Mouse (Mus musculus) G1E (cell line): Measurements from ENCODE around the gene Kcna10. TPM values are rescaled to one million over a fixed set of nuclear protein-coding genes. Genes with fewer than 3 reads are reported as not detected.

Source experiments
- ATAC-seq: 2 replicates; pipeline ENCODE4 v1.8.0; 2016; ENCODE audit warnings: mild to moderate bottlenecking; ENCODE audit not compliant: insufficient number of reproducible peaks, poor library complexity, low FRiP score, severe bottlenecking; ENCODE audit errors: extremely low read depth
- DNase-seq: peaks from one replicate; pipeline ENCODE4 v3.0.0; 2012; ENCODE audit warnings: low spot score
- H3K27me3 ChIP-seq: 2 replicates; pipeline ENCODE4 v1.6.1; 2012; ENCODE audit warnings: mild to moderate bottlenecking, low read length, inconsistent platforms; ENCODE audit not compliant: insufficient read depth
- H3K36me3 ChIP-seq: replicated peaks from 2 replicates; pipeline ENCODE3; 2012; ENCODE audit warnings: mild to moderate bottlenecking, inconsistent platforms
- H3K4me1 ChIP-seq: 2 replicates; pipeline ENCODE4 v1.6.1; 2012; ENCODE audit warnings: low read depth, low read length, inconsistent platforms, mixed read lengths; ENCODE audit not compliant: insufficient read depth
- H3K4me3 ChIP-seq: 2 replicates; pipeline ENCODE4 v1.5.1; 2012; ENCODE audit warnings: low read depth, mild to moderate bottlenecking, inconsistent platforms, low read length, moderate library complexity, mixed read lengths
- H3K9me3 ChIP-seq: replicated peaks from 2 replicates; pipeline ENCODE4 v1.6.1; 2012; ENCODE audit warnings: inconsistent platforms
- CTCF ChIP-seq: IDR thresholded peaks from 2 replicates; pipeline ENCODE4 v1.5.1; 2012; ENCODE audit warnings: low read depth, low read length, inconsistent platforms, mixed read lengths
- GATA1 ChIP-seq: IDR thresholded peaks from 2 replicates; pipeline ENCODE4 v1.6.1; 2012; ENCODE audit warnings: borderline replicate concordance, low read length, inconsistent platforms, mixed read lengths
- GATA2 ChIP-seq: IDR thresholded peaks from 2 replicates; pipeline ENCODE4 v1.6.1; 2012; ENCODE audit warnings: low read depth, low read length, inconsistent platforms, borderline replicate concordance
- POLR2AphosphoS5 ChIP-seq: IDR thresholded peaks from 2 replicates; pipeline ENCODE4 v1.6.1; 2012; ENCODE audit warnings: low read depth, low read length, inconsistent platforms; ENCODE audit not compliant: insufficient replicate concordance
- TAL1 ChIP-seq: conservative IDR thresholded peaks from 2 replicates; pipeline ENCODE4 v1.6.1; 2012; ENCODE audit warnings: low read depth, low read length, inconsistent platforms, mixed read lengths
- polyA plus RNA-seq: library from polyadenylated mRNA; stranded (reverse); fragments of >175 nt; gene quantifications from 2 replicates; pipeline ENCODE4 v1.2.3, GENCODE M21; 2012
- total RNA-seq, 2 experiments: library from RNA; stranded (forward) in 1 of 2; stranded (reverse) in 1 of 2; fragments of 200-1000 nt in 1 of 2; fragments of >200 nt in 1 of 2; fragmentation: Nextera tagmentation in 1 of 2; gene quantifications; 2 replicates each; pipeline ENCODE4 v1.2.3; 2014 to 2017

Gene Kcna10
- total and polyA plus RNA-seq, 3 experiments: 0.05 TPM; not detected in 2

DNA sequence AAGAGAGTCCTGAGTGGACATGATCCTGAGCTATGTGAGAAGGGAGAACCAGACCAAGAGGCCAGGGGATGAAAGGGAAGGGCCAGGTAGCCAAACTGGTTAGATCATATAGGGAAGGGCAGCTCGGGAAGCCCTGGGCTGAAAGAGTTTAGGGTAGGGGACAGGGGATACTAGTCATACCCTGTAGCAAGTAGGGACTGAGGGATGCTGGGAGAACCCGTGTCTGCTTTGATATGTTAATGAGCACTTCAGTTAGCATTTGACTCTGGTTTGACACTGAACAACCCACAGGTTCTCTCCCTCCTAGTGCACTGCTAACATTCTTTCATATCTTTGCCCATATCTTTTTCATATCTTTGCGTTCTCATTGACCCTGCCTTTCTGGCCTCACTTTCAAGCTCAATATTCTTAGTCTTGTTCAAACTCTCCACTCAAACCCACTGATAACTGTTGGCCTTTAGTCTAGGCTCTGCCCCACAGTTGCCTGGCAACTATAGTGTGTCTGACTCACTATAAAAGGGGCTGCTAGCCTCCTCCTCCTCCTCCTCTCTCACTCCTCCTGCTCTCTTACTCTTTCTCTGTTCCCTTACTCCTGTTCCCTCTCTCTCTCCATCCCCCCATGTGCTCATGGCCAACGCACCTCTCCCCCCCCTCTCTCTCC is 23.8 kb downstream of the Kcna10 start:
- TF ChIP-seq TAL1: no peak
- no peak for TF ChIP-seq GATA1
- TF ChIP-seq CTCF: no peak
- TF ChIP-seq POLR2AphosphoS5: no peak
- TF ChIP-seq GATA2: no peak
- Histone ChIP-seq H3K36me3 (no peaks in the 10 kb centered on the region), H3K4me1 (no peaks in the 10 kb centered on the region), H3K9me3 (no peaks in the 10 kb centered on the region), H3K27me3 (peaks cover 3% of the 10 kb centered on the region; the same call in 1 of the 2 replicates), H3K4me3 (no peak overlapping the region)
- DNase-seq (no peak), ATAC-seq (no peak)

DNA sequence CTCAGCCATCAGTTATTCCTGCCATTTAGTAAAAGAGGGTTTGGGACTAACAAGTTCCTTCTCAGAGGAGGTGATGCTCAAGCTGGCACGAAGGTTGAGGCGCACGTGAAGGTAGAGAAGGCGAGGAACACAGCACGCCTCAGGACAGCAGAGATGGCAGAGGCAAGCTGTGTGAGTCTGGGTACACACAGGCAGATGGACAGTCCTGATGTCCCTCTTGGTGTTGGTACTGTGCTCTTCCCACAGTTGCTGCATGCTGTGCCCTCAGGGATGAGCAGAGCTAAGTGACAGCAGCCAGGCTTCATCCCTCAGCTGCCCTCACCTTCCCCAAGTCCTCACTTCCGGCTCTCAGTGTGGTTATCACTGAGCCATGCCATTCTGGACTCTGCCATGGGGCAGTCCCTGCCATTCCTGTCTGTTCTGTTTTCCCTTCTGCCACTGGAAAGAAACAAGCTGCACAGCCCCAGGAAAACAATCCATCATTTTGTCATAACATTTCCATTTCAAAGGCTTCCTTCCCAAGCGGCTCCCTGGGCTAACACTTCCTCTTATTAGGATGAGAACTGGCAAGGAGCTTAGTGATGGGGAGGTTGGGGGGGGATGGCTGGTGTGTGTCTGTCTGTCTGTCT is 24.9 kb downstream of the Kcna10 start:
- Histone ChIP-seq H3K36me3 (no peaks in the 10 kb centered on the region), H3K4me3 (no peak overlapping the region), H3K27me3 (peaks cover 3% of the 10 kb centered on the region; the same call in 1 of the 2 replicates), H3K9me3 (no peaks in the 10 kb centered on the region), H3K4me1 (no peaks in the 10 kb centered on the region)
- no peak for ATAC-seq
- TF ChIP-seq GATA2: no peak
- TF ChIP-seq TAL1: no peak
- TF ChIP-seq GATA1: no peak
- no peak for TF ChIP-seq POLR2AphosphoS5
- no peak for DNase-seq

DNA sequence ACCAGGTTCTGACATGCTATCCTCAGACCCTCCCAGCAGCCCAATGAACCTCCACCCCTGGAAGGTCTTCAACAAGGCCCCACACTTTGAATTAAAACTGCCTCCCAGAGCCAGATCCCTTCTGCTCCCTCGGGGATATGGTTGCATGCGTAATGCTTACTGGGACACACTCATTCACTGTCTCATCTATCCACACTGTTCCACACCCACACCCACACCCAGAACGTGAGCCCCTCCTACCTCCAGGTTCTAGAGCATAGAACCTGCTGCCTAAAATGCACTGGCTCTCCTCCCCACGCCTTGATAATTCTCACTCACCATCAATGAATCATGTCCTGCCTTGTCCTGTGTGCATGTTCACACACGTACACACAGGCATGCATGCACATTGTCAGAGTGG is 31.8 kb downstream of the Kcna10 start:
- Histone ChIP-seq H3K27me3 (peaks cover 16% of the 10 kb centered on the region), H3K4me1 (no peaks in the 10 kb centered on the region), H3K9me3 (no peaks in the 10 kb centered on the region), H3K36me3 (no peaks in the 10 kb centered on the region), H3K4me3 (no peak overlapping the region)
- no peak for DNase-seq
- TF ChIP-seq POLR2AphosphoS5: no peak
- TF ChIP-seq TAL1: no peak
- TF ChIP-seq CTCF: no peak
- TF ChIP-seq GATA1: no peak
- no peak for TF ChIP-seq GATA2
- no peak for ATAC-seq

DNA sequence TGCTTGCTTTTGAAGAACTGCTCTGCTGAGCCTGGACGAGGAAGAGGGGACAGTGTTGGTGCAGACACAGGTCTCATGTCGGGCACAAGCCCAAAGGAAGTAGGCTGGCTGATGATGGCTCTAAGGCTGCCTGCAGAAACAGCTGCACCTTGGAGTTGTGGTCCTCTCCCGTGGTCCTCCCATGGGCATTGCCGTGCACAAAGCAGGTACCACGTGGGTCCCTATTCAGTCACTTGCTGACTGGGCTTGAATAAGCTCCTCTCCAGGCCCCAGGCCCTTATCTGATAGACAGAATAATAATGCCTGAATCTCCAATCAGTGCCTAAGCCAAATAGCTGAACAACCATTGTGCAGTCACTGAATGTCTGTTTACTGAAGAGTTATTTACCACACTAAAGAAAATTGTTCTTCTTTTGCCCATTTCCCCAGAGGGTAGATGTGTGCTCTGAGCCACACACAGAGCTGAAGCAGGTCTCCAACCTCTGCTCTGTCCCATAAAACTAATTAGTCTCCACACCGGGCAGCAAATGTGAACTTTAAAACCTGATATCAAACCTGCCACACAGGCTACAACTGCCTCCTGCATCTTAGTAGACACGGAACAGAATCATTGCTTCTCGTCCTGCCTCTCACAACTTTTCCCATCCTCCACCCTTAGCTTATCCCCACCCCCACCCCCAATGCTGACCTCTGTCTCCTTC is 33.7 kb downstream of the Kcna10 start:
- H3K4me3 ChIP-seq: no peak overlapping the region
- no peaks in the 10 kb centered on the region for H3K4me1 ChIP-seq
- TF ChIP-seq CTCF: no peak
- no peak for TF ChIP-seq GATA2
- no peak for TF ChIP-seq TAL1
- no peaks in the 10 kb centered on the region for H3K36me3 ChIP-seq
- H3K9me3 ChIP-seq: no peaks in the 10 kb centered on the region
- H3K27me3 ChIP-seq: peaks cover 25% of the 10 kb centered on the region
- ATAC-seq (no peak), DNase-seq (no peak)

DNA sequence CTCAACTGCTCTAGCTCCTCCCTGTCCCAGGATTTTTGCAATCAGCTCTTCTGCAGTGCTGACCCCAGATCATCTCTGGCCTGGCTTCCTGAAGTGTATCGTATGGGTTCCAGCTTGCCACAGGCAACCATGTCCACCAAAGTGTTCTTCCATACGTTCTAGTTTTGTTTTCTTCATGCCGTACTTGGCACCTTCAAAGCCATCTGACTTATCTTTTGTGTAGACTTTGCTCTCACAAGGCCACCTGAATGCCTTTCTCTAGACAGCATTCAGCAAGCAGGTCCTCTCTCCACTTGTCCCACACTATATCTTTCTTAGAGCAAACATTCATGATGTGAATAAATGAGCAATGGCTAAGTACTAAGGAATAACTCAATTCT is 34.2 kb downstream of the Kcna10 start:
- peaks cover 27% of the 10 kb centered on the region for H3K27me3 ChIP-seq
- H3K4me3 ChIP-seq: no peak overlapping the region
- ATAC-seq (no peak), DNase-seq (no peak)
- H3K36me3 ChIP-seq: no peaks in the 10 kb centered on the region
- H3K9me3 ChIP-seq: no peaks in the 10 kb centered on the region
- no peak for TF ChIP-seq POLR2AphosphoS5
- TF ChIP-seq CTCF: no peak
- no peak for TF ChIP-seq TAL1
- TF ChIP-seq GATA1: no peak
- no peak for TF ChIP-seq GATA2
- no peaks in the 10 kb centered on the region for H3K4me1 ChIP-seq

DNA sequence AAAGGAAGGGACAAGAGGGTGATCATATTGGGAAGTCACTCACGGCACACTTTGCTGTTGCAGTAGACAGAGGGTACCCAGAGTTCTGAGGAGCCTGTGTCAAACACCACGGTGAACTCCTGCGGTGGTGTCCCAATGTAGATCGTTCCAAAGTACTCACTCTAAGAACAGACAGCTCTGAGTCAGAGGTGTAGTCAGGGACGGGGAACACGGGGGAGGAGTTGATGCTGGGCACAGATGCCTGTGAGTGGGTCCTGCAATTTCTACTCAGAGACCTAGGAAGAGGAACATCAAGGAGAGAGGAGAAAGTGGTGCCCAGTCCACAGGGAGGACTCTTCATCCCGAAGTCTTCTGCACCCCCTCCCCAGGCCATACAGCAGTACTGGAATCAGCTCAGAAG is 35.7 kb downstream of the Kcna10 start:
- ATAC-seq (no peak), DNase-seq (no peak)
- Histone ChIP-seq H3K9me3 (no peaks in the 10 kb centered on the region), H3K4me1 (no peaks in the 10 kb centered on the region), H3K4me3 (no peak overlapping the region), H3K36me3 (no peaks in the 10 kb centered on the region), H3K27me3 (peaks cover 31% of the 10 kb centered on the region)
- TF ChIP-seq CTCF (no peak), TAL1 (no peak), GATA2 (no peak), POLR2AphosphoS5 (no peak), GATA1 (no peak)
